Mouse (Mus musculus) hindbrain, embryonic 11.5 days (tissue): ENCODE results near the gene Kif14. TPM values are rescaled to one million over a fixed set of nuclear protein-coding genes. Genes with fewer than 3 reads are reported as not detected.

Experiments
- ATAC-seq: fragments of 200-750 bp; cut with Nextera tagmentation; 2 replicates; pipeline ENCODE4 v1.8.0; 2017; ENCODE audit warnings: mild to moderate bottlenecking, moderate TSS enrichment, moderate library complexity; ENCODE audit not compliant: low FRiP score
- DNase-seq: peaks from one replicate; pipeline ENCODE4 v3.0.0-alpha.2; 2015; ENCODE audit warnings: low spot score
- H3K27ac ChIP-seq: fragments of 300-500 bp; sonication (generic); 2 replicates; pipeline ENCODE4 v1.5.1; 2014; ENCODE audit warnings: mild to moderate bottlenecking, low read depth, low read length
- H3K27me3 ChIP-seq: fragments of 300-500 bp; sonication (generic); 2 replicates; pipeline ENCODE4 v1.6.1; 2014; ENCODE audit warnings: mild to moderate bottlenecking, low read length, moderate library complexity, mixed read lengths; ENCODE audit not compliant: control insufficient read depth, insufficient read depth
- H3K36me3 ChIP-seq: fragments of 300-500 bp; sonication (generic); 2 replicates; pipeline ENCODE4 v1.6.1; 2014; ENCODE audit warnings: mild to moderate bottlenecking, low read length, moderate library complexity, mixed read lengths; ENCODE audit not compliant: control insufficient read depth, insufficient read depth
- H3K4me1 ChIP-seq: fragments of 300-500 bp; sonication (generic); replicated peaks from 2 replicates; pipeline ENCODE4 v1.6.1; 2014; ENCODE audit warnings: low read length, mixed read lengths; ENCODE audit not compliant: control insufficient read depth, insufficient read depth
- H3K4me2 ChIP-seq: fragments of 300-500 bp; sonication (generic); replicated peaks from 2 replicates; pipeline ENCODE4 v1.6.1; 2014; ENCODE audit warnings: mild to moderate bottlenecking, low read depth, low read length
- H3K4me3 ChIP-seq: fragments of 300-500 bp; sonication (generic); 2 replicates; pipeline ENCODE4 v1.5.1; 2014; ENCODE audit warnings: low read depth, low read length
- H3K9ac ChIP-seq: fragments of 300-500 bp; sonication (generic); 2 replicates; pipeline ENCODE4 v1.6.1; 2014; ENCODE audit warnings: low read depth, low read length
- H3K9me3 ChIP-seq: fragments of 300-500 bp; sonication (generic); 2 replicates; pipeline ENCODE4 v1.6.1; 2016; ENCODE audit warnings: low read length; ENCODE audit not compliant: control insufficient read depth
- WGBS: fragments of 180-500 bp; shearing (Covaris S2); extraction: QIAGEN DNeasy Blood & Tissue Kit; methylation state at CpG from one replicate; pipeline ENCODE4 v1.1.7; 2014; 5-methylcytosine and 5-hydroxymethylcytosine counted together
- polyA plus RNA-seq: library from polyadenylated mRNA; unstranded; fragments of >200 nt; fragmentation: Nextera tagmentation; extraction: Ambion mirVana; gene quantifications from 2 replicates; pipeline ENCODE4 v1.2.1, GENCODE M21; 2014

Kif14 gene
- polyA plus RNA-seq, 1 experiment from 2014 or later, result 11.7 TPM

GRCm38 (mm10) chr1:136446933-136447332 is 19.2 kb upstream of the Kif14 start:
- H3K9me3 ChIP-seq, result no peaks in the 10 kb centered on the region
- H3K9ac ChIP-seq, result no peak overlapping the region
- no peak for DNase-seq
- H3K27ac ChIP-seq, result no peak overlapping the region
- no peak for ATAC-seq
- 79% methylated on average over 10 of the region's 10 CpGs for WGBS
- no peak overlapping the region for H3K4me3 ChIP-seq
- H3K27me3 ChIP-seq, result no peaks in the 10 kb centered on the region
- H3K36me3 ChIP-seq, result no peaks in the 10 kb centered on the region
- no peak overlapping the region for H3K4me2 ChIP-seq
- H3K4me1 ChIP-seq, result no peaks in the 10 kb centered on the region

GRCm38 (mm10) chr1:136447338-136447737 is 18.8 kb upstream of the Kif14 start:
- WGBS, result 91% methylated on average over 4 of the region's 4 CpGs
- no peaks in the 10 kb centered on the region for H3K4me1 ChIP-seq
- no peaks in the 10 kb centered on the region for H3K9me3 ChIP-seq
- no peak overlapping the region for H3K4me3 ChIP-seq
- H3K36me3 ChIP-seq, result no peaks in the 10 kb centered on the region
- no peak for ATAC-seq
- H3K27ac ChIP-seq, result no peak overlapping the region
- H3K27me3 ChIP-seq, result no peaks in the 10 kb centered on the region
- H3K4me2 ChIP-seq, result no peak overlapping the region
- no peak overlapping the region for H3K9ac ChIP-seq
- DNase-seq, result no peak

- H3K27me3 ChIP-seq, result no peaks in the 10 kb centered on the region
- no peaks in the 10 kb centered on the region for H3K9me3 ChIP-seq
- 84% methylated on average over 6 of the region's 6 CpGs for WGBS
- no peak overlapping the region for H3K9ac ChIP-seq
- no peak for DNase-seq
- no peak for ATAC-seq
- H3K36me3 ChIP-seq, result no peaks in the 10 kb centered on the region
- no peak overlapping the region for H3K4me2 ChIP-seq
- no peak overlapping the region for H3K27ac ChIP-seq
- H3K4me1 ChIP-seq, result no peaks in the 10 kb centered on the region
- no peak overlapping the region for H3K4me3 ChIP-seq
Observed at GRCm38 (mm10) chr1:136449541-136449940, 16.6 kb upstream of the Kif14 start.

GRCm38 (mm10) chr1:136450206-136450605 is 15.9 kb upstream of the Kif14 start:
- ATAC-seq (no peak), DNase-seq (no peak)
- H3K36me3 ChIP-seq, result no peaks in the 10 kb centered on the region
- H3K4me3 ChIP-seq, result no peak overlapping the region
- H3K27me3 ChIP-seq, result no peaks in the 10 kb centered on the region
- H3K9ac ChIP-seq, result no peak overlapping the region
- no peaks in the 10 kb centered on the region for H3K4me1 ChIP-seq
- no peak overlapping the region for H3K27ac ChIP-seq
- H3K9me3 ChIP-seq, result no peaks in the 10 kb centered on the region
- WGBS, result 84% methylated on average over 5 of the region's 5 CpGs
- no peak overlapping the region for H3K4me2 ChIP-seq

GRCm38 (mm10) chr1:136452421-136452820 is 13.7 kb upstream of the Kif14 start:
- H3K4me1 ChIP-seq, result no peaks in the 10 kb centered on the region
- H3K27ac ChIP-seq, result no peak overlapping the region
- 77% methylated on average over 5 of the region's 5 CpGs for WGBS
- no peaks in the 10 kb centered on the region for H3K36me3 ChIP-seq
- no peak for ATAC-seq
- DNase-seq, result no peak
- no peak overlapping the region for H3K4me2 ChIP-seq
- no peak overlapping the region for H3K4me3 ChIP-seq
- no peaks in the 10 kb centered on the region for H3K27me3 ChIP-seq
- H3K9ac ChIP-seq, result no peak overlapping the region
- H3K9me3 ChIP-seq, result no peaks in the 10 kb centered on the region

GRCm38 (mm10) chr1:136455756-136456585 is 10.2 kb upstream of the Kif14 start:
- Histone ChIP-seq H3K36me3 (no peaks in the 10 kb centered on the region), H3K9ac (no peak overlapping the region), H3K27ac (no peak overlapping the region), H3K9me3 (no peaks in the 10 kb centered on the region), H3K4me2 (no peak overlapping the region), H3K27me3 (no peaks in the 10 kb centered on the region), H3K4me1 (no peaks in the 10 kb centered on the region), H3K4me3 (no peak overlapping the region)
- 81% methylated on average over 17 of the region's 17 CpGs for WGBS
- DNase-seq (no peak), ATAC-seq (no peak)

GRCm38 (mm10) chr1:136456741-136457140 is 9.4 kb upstream of the Kif14 start:
- no peaks in the 10 kb centered on the region for H3K36me3 ChIP-seq
- no peaks in the 10 kb centered on the region for H3K27me3 ChIP-seq
- H3K27ac ChIP-seq, result no peak overlapping the region
- H3K4me3 ChIP-seq, result no peak overlapping the region
- H3K4me2 ChIP-seq, result no peak overlapping the region
- ATAC-seq (no peak), DNase-seq (no peak)
- WGBS, result 83% methylated on average over 6 of the region's 6 CpGs
- H3K4me1 ChIP-seq, result no peaks in the 10 kb centered on the region
- no peak overlapping the region for H3K9ac ChIP-seq
- no peaks in the 10 kb centered on the region for H3K9me3 ChIP-seq

GRCm38 (mm10) chr1:136457403-136457802 is 8.7 kb upstream of the Kif14 start:
- H3K36me3 ChIP-seq, result no peaks in the 10 kb centered on the region
- no peaks in the 10 kb centered on the region for H3K4me1 ChIP-seq
- H3K9me3 ChIP-seq, result no peaks in the 10 kb centered on the region
- DNase-seq, result no peak
- no peak overlapping the region for H3K4me3 ChIP-seq
- H3K4me2 ChIP-seq, result no peak overlapping the region
- H3K9ac ChIP-seq, result no peak overlapping the region
- WGBS, result 77% methylated on average over 4 of the region's 4 CpGs
- H3K27ac ChIP-seq, result no peak overlapping the region
- no peak for ATAC-seq
- no peaks in the 10 kb centered on the region for H3K27me3 ChIP-seq

- no peaks in the 10 kb centered on the region for H3K36me3 ChIP-seq
- H3K4me1 ChIP-seq, result no peaks in the 10 kb centered on the region
- no peak overlapping the region for H3K4me2 ChIP-seq
- ATAC-seq (no peak), DNase-seq (peak; percentile 80)
- H3K9me3 ChIP-seq, result no peaks in the 10 kb centered on the region
- no peak overlapping the region for H3K27ac ChIP-seq
- no peak overlapping the region for H3K4me3 ChIP-seq
- H3K27me3 ChIP-seq, result no peaks in the 10 kb centered on the region
- H3K9ac ChIP-seq, result no peak overlapping the region
- 33% methylated on average over 9 of the region's 9 CpGs for WGBS
Observed at GRCm38 (mm10) chr1:136458691-136459245, 7.4 kb upstream of the Kif14 start.
